Mouse (Mus musculus) G1E (cell line): Measurements from ENCODE around the gene Fam196b. TPM values are rescaled to one million over a fixed set of nuclear protein-coding genes. Genes with fewer than 3 reads are reported as not detected.

ENCODE experiments used
- ATAC-seq: 2 replicates; pipeline ENCODE4 v1.8.0; 2016; ENCODE audit warnings: mild to moderate bottlenecking; ENCODE audit not compliant: insufficient number of reproducible peaks, poor library complexity, low FRiP score, severe bottlenecking; ENCODE audit errors: extremely low read depth
- DNase-seq: peaks from one replicate; pipeline ENCODE4 v3.0.0; 2012; ENCODE audit warnings: low spot score
- H3K27me3 ChIP-seq: 2 replicates; pipeline ENCODE4 v1.6.1; 2012; ENCODE audit warnings: mild to moderate bottlenecking, low read length, inconsistent platforms; ENCODE audit not compliant: insufficient read depth
- H3K36me3 ChIP-seq: replicated peaks from 2 replicates; pipeline ENCODE3; 2012; ENCODE audit warnings: mild to moderate bottlenecking, inconsistent platforms
- H3K4me1 ChIP-seq: 2 replicates; pipeline ENCODE4 v1.6.1; 2012; ENCODE audit warnings: low read depth, low read length, inconsistent platforms, mixed read lengths; ENCODE audit not compliant: insufficient read depth
- H3K4me3 ChIP-seq: 2 replicates; pipeline ENCODE4 v1.5.1; 2012; ENCODE audit warnings: low read depth, mild to moderate bottlenecking, inconsistent platforms, low read length, moderate library complexity, mixed read lengths
- H3K9me3 ChIP-seq: replicated peaks from 2 replicates; pipeline ENCODE4 v1.6.1; 2012; ENCODE audit warnings: inconsistent platforms
- CTCF ChIP-seq: IDR thresholded peaks from 2 replicates; pipeline ENCODE4 v1.5.1; 2012; ENCODE audit warnings: low read depth, low read length, inconsistent platforms, mixed read lengths
- GATA1 ChIP-seq: IDR thresholded peaks from 2 replicates; pipeline ENCODE4 v1.6.1; 2012; ENCODE audit warnings: borderline replicate concordance, low read length, inconsistent platforms, mixed read lengths
- GATA2 ChIP-seq: IDR thresholded peaks from 2 replicates; pipeline ENCODE4 v1.6.1; 2012; ENCODE audit warnings: low read depth, low read length, inconsistent platforms, borderline replicate concordance
- POLR2AphosphoS5 ChIP-seq: IDR thresholded peaks from 2 replicates; pipeline ENCODE4 v1.6.1; 2012; ENCODE audit warnings: low read depth, low read length, inconsistent platforms; ENCODE audit not compliant: insufficient replicate concordance
- TAL1 ChIP-seq: conservative IDR thresholded peaks from 2 replicates; pipeline ENCODE4 v1.6.1; 2012; ENCODE audit warnings: low read depth, low read length, inconsistent platforms, mixed read lengths
- polyA plus RNA-seq: library from polyadenylated mRNA; stranded (reverse); fragments of >175 nt; gene quantifications from 2 replicates; pipeline ENCODE4 v1.2.3, GENCODE M21; 2012
- total RNA-seq, 2 experiments: library from RNA; stranded (forward) in 1 of 2; stranded (reverse) in 1 of 2; fragments of 200-1000 nt in 1 of 2; fragments of >200 nt in 1 of 2; fragmentation: Nextera tagmentation in 1 of 2; gene quantifications; 2 replicates each; pipeline ENCODE4 v1.2.3; 2014 to 2017

The Fam196b gene
- total and polyA plus RNA-seq, 3 experiments, result 0.11 TPM; not detected in 2

- H3K4me3 ChIP-seq, result no peak overlapping the region
- H3K9me3 ChIP-seq, result peaks cover 7% of the 10 kb centered on the region
- ATAC-seq, result no peak
- H3K4me1 ChIP-seq, result no peaks in the 10 kb centered on the region
- no peaks in the 10 kb centered on the region for H3K27me3 ChIP-seq
- TF ChIP-seq POLR2AphosphoS5, result no peak
- no peak for TF ChIP-seq CTCF
- no peak for TF ChIP-seq GATA1
- no peak for TF ChIP-seq GATA2
- no peaks in the 10 kb centered on the region for H3K36me3 ChIP-seq
- DNase-seq, result no peak
Observed at GRCm38 (mm10) chr11:34392105-34392504, 77.5 kb downstream of the Fam196b start.

GRCm38 (mm10) chr11:34395802-34396201, 81.2 kb downstream of the Fam196b start:
- Histone ChIP-seq H3K27me3 (no peaks in the 10 kb centered on the region), H3K36me3 (no peaks in the 10 kb centered on the region), H3K9me3 (peaks cover 5% of the 10 kb centered on the region; the same call in 1 of the 2 replicates), H3K4me1 (no peaks in the 10 kb centered on the region), H3K4me3 (no peak overlapping the region)
- DNase-seq, result no peak
- no peak for ATAC-seq
- no peak for TF ChIP-seq CTCF
- no peak for TF ChIP-seq TAL1

GRCm38 (mm10) chr11:34397661-34398060, 83.0 kb downstream of the Fam196b start:
- DNase-seq, result no peak
- no peak for ATAC-seq
- H3K9me3 ChIP-seq, result peaks cover 14% of the 10 kb centered on the region
- H3K4me3 ChIP-seq, result no peak overlapping the region
- H3K27me3 ChIP-seq, result no peaks in the 10 kb centered on the region
- H3K4me1 ChIP-seq, result no peaks in the 10 kb centered on the region
- TF ChIP-seq GATA2 (no peak), CTCF (no peak), POLR2AphosphoS5 (no peak), TAL1 (no peak), GATA1 (no peak)
- no peaks in the 10 kb centered on the region for H3K36me3 ChIP-seq

- H3K36me3 ChIP-seq, result no peaks in the 10 kb centered on the region
- no peaks in the 10 kb centered on the region for H3K4me1 ChIP-seq
- no peaks in the 10 kb centered on the region for H3K27me3 ChIP-seq
- TF ChIP-seq GATA2, result no peak
- TF ChIP-seq TAL1, result no peak
- TF ChIP-seq POLR2AphosphoS5, result no peak
- TF ChIP-seq GATA1, result no peak
- TF ChIP-seq CTCF, result no peak
- no peak for DNase-seq
- no peak for ATAC-seq
- H3K4me3 ChIP-seq, result no peak overlapping the region
- peaks cover 18% of the 10 kb centered on the region for H3K9me3 ChIP-seq
Observed at GRCm38 (mm10) chr11:34398555-34398954, 83.9 kb downstream of the Fam196b start.

GRCm38 (mm10) chr11:34401343-34401742, 86.7 kb downstream of the Fam196b start:
- H3K36me3 ChIP-seq, result no peaks in the 10 kb centered on the region
- H3K4me1 ChIP-seq, result no peaks in the 10 kb centered on the region
- ATAC-seq (no peak), DNase-seq (no peak)
- H3K27me3 ChIP-seq, result no peaks in the 10 kb centered on the region
- no peak overlapping the region for H3K4me3 ChIP-seq
- TF ChIP-seq CTCF, result no peak
- no peak for TF ChIP-seq GATA2
- TF ChIP-seq POLR2AphosphoS5, result no peak
- no peak for TF ChIP-seq GATA1
- no peak for TF ChIP-seq TAL1
- H3K9me3 ChIP-seq, result peaks cover 24% of the 10 kb centered on the region

- Histone ChIP-seq H3K27me3 (no peaks in the 10 kb centered on the region), H3K4me3 (no peak overlapping the region), H3K36me3 (no peaks in the 10 kb centered on the region), H3K4me1 (no peaks in the 10 kb centered on the region), H3K9me3 (peaks cover 23% of the 10 kb centered on the region)
- no peak for DNase-seq
- no peak for ATAC-seq
- TF ChIP-seq CTCF (no peak), GATA2 (no peak), POLR2AphosphoS5 (no peak), GATA1 (no peak), TAL1 (no peak)
Observed at GRCm38 (mm10) chr11:34405311-34405710, 90.7 kb downstream of the Fam196b start.

GRCm38 (mm10) chr11:34406309-34406708, 91.7 kb downstream of the Fam196b start:
- Histone ChIP-seq H3K9me3 (peaks cover 30% of the 10 kb centered on the region), H3K4me3 (no peak overlapping the region), H3K4me1 (no peaks in the 10 kb centered on the region), H3K36me3 (no peaks in the 10 kb centered on the region), H3K27me3 (no peaks in the 10 kb centered on the region)
- ATAC-seq (no peak), DNase-seq (no peak)
- TF ChIP-seq CTCF (no peak), GATA2 (no peak), POLR2AphosphoS5 (no peak), GATA1 (no peak), TAL1 (no peak)
